Mouse (Mus musculus) CH12.LX (cell line): ENCODE results near the gene Vps45. TPM values are rescaled to one million over a fixed set of nuclear protein-coding genes. Genes with fewer than 3 reads are reported as not detected.

ENCODE experiments used
- DNase-seq: peaks from one replicate; pipeline ENCODE4 v3.0.0-alpha.2; 2013; ENCODE audit errors: extremely low read depth
- H3K27ac ChIP-seq: 2 replicates; pipeline ENCODE4 v1.5.1; 2012; ENCODE audit warnings: low read depth, mild to moderate bottlenecking, control low read depth, moderate library complexity; ENCODE audit not compliant: insufficient read depth
- H3K27me3 ChIP-seq: replicated peaks from 2 replicates; pipeline ENCODE3; 2012; ENCODE audit warnings: inconsistent platforms
- H3K36me3 ChIP-seq, 2 experiments: replicated peaks in 1 of 2; 2 replicates each; pipeline versions ENCODE3 to v1.6.1; 2012; ENCODE audit warnings: inconsistent platforms in 1 of 2, low read length in 1 of 2, mild to moderate bottlenecking in 1 of 2, mixed read lengths in 1 of 2, moderate library complexity in 1 of 2; ENCODE audit not compliant: control insufficient read depth in 1 of 2, insufficient read depth in 1 of 2
- H3K4me1 ChIP-seq, 2 experiments: 2 replicates each; pipeline ENCODE4 v1.6.1; 2012; ENCODE audit warnings: inconsistent platforms in 1 of 2, moderate library complexity in 1 of 2; ENCODE audit not compliant: insufficient read depth in 2 of 2, control insufficient read depth in 1 of 2
- H3K4me2 ChIP-seq: 2 replicates; pipeline ENCODE4 v1.6.1; 2012; ENCODE audit warnings: low read depth, mild to moderate bottlenecking, control low read depth; ENCODE audit not compliant: poor library complexity, insufficient read depth, severe bottlenecking
- H3K4me3 ChIP-seq, 3 experiments: fragments of 150-350 bp in 1 of 3; sonication (generic) in 1 of 3; replicated peaks in 1 of 3; 2 replicates each; pipeline versions ENCODE3 to v1.5.1; 2011 to 2012; ENCODE audit warnings: low read depth in 2 of 3, low read length in 2 of 3, mild to moderate bottlenecking in 2 of 3, moderate library complexity in 2 of 3, control low read depth in 1 of 3, improper control_type of control experiment in 1 of 3, inconsistent platforms in 1 of 3, mixed read lengths in 1 of 3; ENCODE audit not compliant: poor library complexity in 1 of 3
- H3K79me2 ChIP-seq: replicated peaks from 2 replicates; pipeline ENCODE4 v1.6.1; 2012; ENCODE audit warnings: mild to moderate bottlenecking, moderate library complexity; ENCODE audit not compliant: control insufficient read depth, poor library complexity, insufficient read depth, severe bottlenecking; ENCODE audit errors: extremely low read depth
- H3K9ac ChIP-seq: 2 replicates; pipeline ENCODE4 v1.6.1; 2012; ENCODE audit warnings: low read depth, mild to moderate bottlenecking, control low read depth, moderate library complexity; ENCODE audit not compliant: insufficient read depth
- H3K9me3 ChIP-seq: replicated peaks from 2 replicates; pipeline ENCODE3; 2012; ENCODE audit warnings: low read length, inconsistent platforms, mixed read lengths
- BHLHE40 ChIP-seq: IDR thresholded peaks from 2 replicates; pipeline ENCODE4 v1.6.1; 2011; ENCODE audit warnings: mild to moderate bottlenecking, low read depth, low read length, improper control_type of control experiment
- CHD1 ChIP-seq: IDR thresholded peaks from 2 replicates; pipeline ENCODE4 v1.6.1; 2012; ENCODE audit warnings: low read depth, low read length, improper control_type of control experiment, inconsistent platforms
- CHD2 ChIP-seq: IDR thresholded peaks from 2 replicates; pipeline ENCODE4 v1.6.1; 2011; ENCODE audit warnings: low read length, improper control_type of control experiment
- CTCF ChIP-seq, 2 experiments: IDR thresholded peaks in 1 of 2; conservative IDR thresholded peaks in 1 of 2; 2 replicates each; pipeline ENCODE4 v1.5.1; 2011 to 2012; ENCODE audit warnings: low read depth in 2 of 2, low read length in 2 of 2, improper control_type of control experiment in 1 of 2, inconsistent platforms in 1 of 2, mild to moderate bottlenecking in 1 of 2, moderate library complexity in 1 of 2
- ELF1 ChIP-seq: IDR thresholded peaks from 2 replicates; pipeline ENCODE4 v1.6.1; 2014; ENCODE audit warnings: low read depth, mild to moderate bottlenecking, inconsistent platforms, low read length, improper control_type of control experiment
- EP300 ChIP-seq: IDR thresholded peaks from 2 replicates; pipeline ENCODE4 v1.6.1; 2011; ENCODE audit warnings: low read length, improper control_type of control experiment
- ETS1 ChIP-seq: conservative IDR thresholded peaks from 2 replicates; pipeline ENCODE4 v1.6.1; 2012; ENCODE audit warnings: low read depth, mild to moderate bottlenecking, inconsistent platforms, low read length, improper control_type of control experiment, moderate library complexity
- GABPA ChIP-seq: IDR thresholded peaks from 2 replicates; pipeline ENCODE4 v1.6.1; 2012; ENCODE audit warnings: low read depth, low read length, improper control_type of control experiment, inconsistent platforms; ENCODE audit not compliant: insufficient replicate concordance
- HCFC1 ChIP-seq: IDR thresholded peaks from 2 replicates; pipeline ENCODE4 v1.6.1; 2012; ENCODE audit warnings: low read depth, mild to moderate bottlenecking, inconsistent platforms, low read length, improper control_type of control experiment
- IRF4 ChIP-seq: IDR thresholded peaks from 2 replicates; pipeline ENCODE4 v1.6.1; 2014; ENCODE audit warnings: low read depth, mild to moderate bottlenecking, inconsistent platforms, low read length, improper control_type of control experiment
- JUN ChIP-seq: IDR thresholded peaks from 2 replicates; pipeline ENCODE4 v1.6.1; 2011; ENCODE audit warnings: low read depth, mild to moderate bottlenecking, low read length, improper control_type of control experiment, moderate library complexity; ENCODE audit not compliant: insufficient read depth
- JUND ChIP-seq: conservative IDR thresholded peaks from 2 replicates; pipeline ENCODE4 v1.6.1; 2011; ENCODE audit warnings: low read depth, low read length, improper control_type of control experiment
- KAT2A ChIP-seq: IDR thresholded peaks from 2 replicates; pipeline ENCODE4 v1.6.1; 2012; ENCODE audit warnings: low read length, improper control_type of control experiment, inconsistent platforms; ENCODE audit not compliant: insufficient replicate concordance
- MAX ChIP-seq: IDR thresholded peaks from 2 replicates; pipeline ENCODE4 v1.6.1; 2011; ENCODE audit warnings: low read length, improper control_type of control experiment
- MAZ ChIP-seq: IDR thresholded peaks from 2 replicates; pipeline ENCODE4 v1.6.1; 2012; ENCODE audit warnings: low read depth, mild to moderate bottlenecking, inconsistent platforms, low read length, improper control_type of control experiment, moderate library complexity
- MEF2A ChIP-seq: IDR thresholded peaks from 2 replicates; pipeline ENCODE4 v1.6.1; 2014; ENCODE audit warnings: low read depth, mild to moderate bottlenecking, inconsistent platforms, low read length, improper control_type of control experiment, borderline replicate concordance
- MXI1 ChIP-seq: IDR thresholded peaks from 2 replicates; pipeline ENCODE4 v1.6.1; 2011; ENCODE audit warnings: mild to moderate bottlenecking, low read depth, low read length, improper control_type of control experiment
- MYC ChIP-seq: IDR thresholded peaks from 2 replicates; pipeline ENCODE4 v1.6.1; 2011; ENCODE audit warnings: low read depth, mild to moderate bottlenecking, improper control_type of control experiment, low read length
- NELFE ChIP-seq: IDR thresholded peaks from 2 replicates; pipeline ENCODE4 v1.6.1; 2011; ENCODE audit warnings: low read depth, low read length, improper control_type of control experiment
- NRF1 ChIP-seq: IDR thresholded peaks from 2 replicates; pipeline ENCODE4 v1.6.1; 2014; ENCODE audit warnings: low read depth, mild to moderate bottlenecking, inconsistent platforms, low read length, improper control_type of control experiment, moderate library complexity
- POLR2A ChIP-seq: IDR thresholded peaks from 2 replicates; pipeline ENCODE4 v1.6.1; 2011; ENCODE audit warnings: low read depth, mild to moderate bottlenecking, improper control_type of control experiment, low read length
- POLR2AphosphoS2 ChIP-seq: IDR thresholded peaks from 2 replicates; pipeline ENCODE4 v1.6.1; 2011; ENCODE audit warnings: low read depth, low read length, improper control_type of control experiment
- RCOR1 ChIP-seq: conservative IDR thresholded peaks from 2 replicates; pipeline ENCODE4 v1.6.1; 2012; ENCODE audit warnings: low read depth, mild to moderate bottlenecking, inconsistent platforms, low read length, improper control_type of control experiment
- SIN3A ChIP-seq: IDR thresholded peaks from 2 replicates; pipeline ENCODE4 v1.6.1; 2012; ENCODE audit warnings: low read length, improper control_type of control experiment, inconsistent platforms
- SMC3 ChIP-seq: IDR thresholded peaks from 2 replicates; pipeline ENCODE4 v1.6.1; 2011; ENCODE audit warnings: low read depth, low read length, improper control_type of control experiment
- TBP ChIP-seq: conservative IDR thresholded peaks from 2 replicates; pipeline ENCODE4 v1.6.1; 2011; ENCODE audit warnings: low read depth, low read length, improper control_type of control experiment
- TCF12 ChIP-seq: IDR thresholded peaks from 2 replicates; pipeline ENCODE4 v1.6.1; 2014; ENCODE audit warnings: low read depth, mild to moderate bottlenecking, inconsistent platforms, low read length, improper control_type of control experiment
- UBTF ChIP-seq: IDR thresholded peaks from 2 replicates; pipeline ENCODE4 v1.6.1; 2012; ENCODE audit warnings: low read depth, mild to moderate bottlenecking, inconsistent platforms, low read length, improper control_type of control experiment, moderate library complexity
- USF1 ChIP-seq: IDR thresholded peaks from 2 replicates; pipeline ENCODE4 v1.6.1; 2014; ENCODE audit warnings: low read depth, mild to moderate bottlenecking, inconsistent platforms, low read length, improper control_type of control experiment
- USF2 ChIP-seq: conservative IDR thresholded peaks from 2 replicates; pipeline ENCODE4 v1.6.1; 2011; ENCODE audit warnings: low read depth, low read length, improper control_type of control experiment
- ZKSCAN1 ChIP-seq: IDR thresholded peaks from 2 replicates; pipeline ENCODE4 v1.6.1; 2012; ENCODE audit warnings: low read depth, inconsistent platforms, low read length, improper control_type of control experiment, borderline replicate concordance
- ZMIZ1 ChIP-seq: IDR thresholded peaks from 2 replicates; pipeline ENCODE4 v1.6.1; 2012; ENCODE audit warnings: low read depth, mild to moderate bottlenecking, inconsistent platforms, low read length, improper control_type of control experiment
- ZNF384 ChIP-seq: IDR thresholded peaks from 2 replicates; pipeline ENCODE4 v1.6.1; 2012; ENCODE audit warnings: low read depth, low read length, improper control_type of control experiment, inconsistent platforms
- dilution Hi-C: fragments of 300-500 bp; cut with MboI; formaldehyde crosslinking; loops from 2 replicates; pipeline ENCODE4 v1.14.3; 2020; ENCODE audit warnings: low sequenced_read_pairs; ENCODE audit not compliant: extremely low pct_unique_long_range_greater_than_20kb, extremely low pct_ligation_motif_present
- in situ Hi-C: fragments of 300-500 bp; cut with MboI; formaldehyde crosslinking; loops from 3 replicates; pipeline ENCODE4 v1.14.3; 2019; ENCODE audit warnings: low sequenced_read_pairs, low pct_ligation_motif_present, low pct_unique_long_range_greater_than_20kb, mixed read lengths
- polyA plus RNA-seq: library from polyadenylated mRNA; unstranded; fragments of >175 nt; gene quantifications from 2 replicates; pipeline ENCODE4 v1.2.1, GENCODE M21; 2012; ENCODE audit warnings: low read depth; ENCODE audit not compliant: insufficient read length
- total RNA-seq, 2 experiments: library from RNA; depleted of rRNA; stranded (reverse); fragments of 300-350 nt in 1 of 2; fragments of >200 nt in 1 of 2; gene quantifications; 2 replicates each; pipeline ENCODE4 v1.2.3; 2012 to 2014

Vps45 gene
- total and polyA plus RNA-seq, 3 experiments, result 16.2 to 20.8 (median 16.8) TPM

DNA sequence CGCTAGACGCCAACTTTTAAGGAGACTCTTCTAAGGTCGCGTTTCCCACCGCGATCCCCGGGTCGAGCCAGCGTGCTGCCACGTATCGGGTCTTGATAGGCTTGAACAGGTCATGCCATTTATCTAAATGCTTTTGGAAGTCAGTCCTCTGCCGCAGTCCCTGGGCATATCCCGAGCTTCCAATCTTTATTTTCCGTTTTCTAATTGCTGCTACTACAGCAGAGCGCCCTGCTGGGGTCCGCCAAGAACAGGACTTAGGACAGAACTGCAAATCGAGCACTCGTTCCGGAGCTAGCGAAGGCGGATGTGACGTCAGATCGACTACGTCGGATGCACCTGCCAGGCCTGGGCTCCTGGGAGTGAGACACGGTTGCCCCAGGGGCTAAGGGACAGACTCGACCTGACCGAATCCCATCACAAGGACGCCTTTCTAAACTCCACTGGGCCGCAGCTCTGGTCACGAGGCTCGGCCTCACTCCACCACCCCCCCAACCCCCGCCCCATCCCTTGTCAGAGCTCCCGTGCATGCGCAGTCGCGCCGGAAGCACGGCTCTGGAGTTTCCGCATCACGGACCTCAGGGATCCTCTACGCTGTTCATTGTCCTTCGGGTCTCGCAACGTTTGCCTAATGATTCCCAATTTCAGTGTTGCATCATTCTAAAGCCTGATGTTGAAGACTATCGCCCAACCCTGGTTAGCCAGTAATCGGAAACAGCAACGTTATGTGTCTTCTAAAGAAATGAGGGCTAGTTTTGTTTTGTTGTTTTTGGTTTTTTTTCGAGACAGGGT lies 107.3 kb downstream of the Vps45 start:
- H3K36me3 ChIP-seq, result peaks cover 4 to 25% of the 10 kb centered on the region in 2 experiments
- peak overlapping the region; percentile 90 for H3K27ac ChIP-seq
- H3K4me3 ChIP-seq, result peak overlapping the region; percentile 58 to 69 (median 60)
- H3K27me3 ChIP-seq, result no peaks in the 10 kb centered on the region
- dilution Hi-C loops (no loop called here), in situ Hi-C loops (no loop called here)
- H3K4me1 ChIP-seq, result peaks cover 15 to 49% of the 10 kb centered on the region in 2 experiments; a peak in 3 of 4 replicates
- H3K9me3 ChIP-seq, result no peaks in the 10 kb centered on the region
- no peaks in the 10 kb centered on the region for H3K79me2 ChIP-seq
- peak overlapping the region; percentile 52; the same call in 1 of the 2 replicates for H3K4me2 ChIP-seq
- no peak; the same call in 1 of the 2 replicates for TF ChIP-seq MXI1
- TF ChIP-seq ETS1, result 0 out of 2 replicates have a peak, but pooled peaks have one; percentile 35
- TF ChIP-seq ELF1, result peak; percentile 73; the same call in 1 of the 2 replicates
- TF ChIP-seq POLR2AphosphoS2, result no peak
- 0 out of 2 replicates have a peak, but pooled peaks have one; percentile 67 for TF ChIP-seq KAT2A
- TF ChIP-seq MEF2A, result peak; percentile 74
- peak; percentile 82 for TF ChIP-seq SIN3A
- 0 out of 2 replicates have a peak, but pooled peaks have one; percentile 62 for TF ChIP-seq UBTF
- peak; percentile 56 for TF ChIP-seq TCF12
- TF ChIP-seq RCOR1, result 0 out of 2 replicates have a peak, but pooled peaks have one; percentile 47
- peak; percentile 71 for TF ChIP-seq IRF4
- TF ChIP-seq EP300, result no peak
- TF ChIP-seq CHD1, result 0 out of 2 replicates have a peak, but pooled peaks have one; percentile 86
- TF ChIP-seq POLR2A, result peak; percentile 93
- TF ChIP-seq CHD2, result peak; percentile 66
- TF ChIP-seq TBP, result peak; percentile 36; the same call in 1 of the 2 replicates
- 0 out of 2 replicates have a peak, but pooled peaks have one; percentile 6 for TF ChIP-seq JUND
- TF ChIP-seq CTCF (conservative IDR thresholded peaks at IDR 0.05 in 1 of 2, IDR thresholded peaks at IDR 0.05 in 1 of 2; ENCODE audit: low read depth in 2 of 2, low read length in 2 of 2), result no peak
- TF ChIP-seq JUN, result no peak
- TF ChIP-seq ZMIZ1, result peak; percentile 88
- TF ChIP-seq HCFC1, result peak; percentile 78
- TF ChIP-seq ZKSCAN1, result no peak
- no peak for TF ChIP-seq GABPA
- peak; percentile 87 for TF ChIP-seq BHLHE40
- TF ChIP-seq MAX, result peak; percentile 7
- peak; percentile 57 for TF ChIP-seq USF1
- peak; percentile 76; the same call in 1 of the 2 replicates for TF ChIP-seq MAZ
- no peak for TF ChIP-seq SMC3
- TF ChIP-seq NELFE, result peak; percentile 89
- no peak for TF ChIP-seq ZNF384
- 0 out of 2 replicates have a peak, but pooled peaks have one; percentile 29 for TF ChIP-seq MYC
- TF ChIP-seq USF2, result no peak; the same call in 1 of the 2 replicates
- peak; percentile 87 for TF ChIP-seq NRF1
- peak overlapping the region; percentile 86 for H3K9ac ChIP-seq
- DNase-seq, result peak; percentile 96
